Mouse (Mus musculus): ENCODE data around the gene Nln.

Gene Nln

DNA sequence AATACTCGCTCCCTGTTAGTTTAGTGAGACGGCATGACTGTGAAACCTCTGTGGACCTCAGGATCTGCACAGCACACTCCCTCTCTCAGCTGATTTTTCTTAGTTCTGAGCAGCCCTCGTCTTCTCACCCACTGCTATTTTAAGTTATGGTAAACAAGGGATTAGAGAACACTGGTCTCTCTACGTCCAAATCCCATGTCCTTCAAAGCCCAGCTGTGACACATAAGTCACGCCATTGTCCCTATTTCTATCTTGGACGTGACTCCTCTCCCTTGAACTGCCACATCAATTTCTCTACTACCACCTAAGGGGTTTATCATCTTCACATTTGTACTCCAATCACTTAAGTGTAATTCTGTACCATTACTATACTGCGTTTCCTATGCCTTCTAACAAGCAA lies 13.5 kb downstream of the Nln start:
- DNase-seq (ENCODE audit: low spot score), result no peak

DNA sequence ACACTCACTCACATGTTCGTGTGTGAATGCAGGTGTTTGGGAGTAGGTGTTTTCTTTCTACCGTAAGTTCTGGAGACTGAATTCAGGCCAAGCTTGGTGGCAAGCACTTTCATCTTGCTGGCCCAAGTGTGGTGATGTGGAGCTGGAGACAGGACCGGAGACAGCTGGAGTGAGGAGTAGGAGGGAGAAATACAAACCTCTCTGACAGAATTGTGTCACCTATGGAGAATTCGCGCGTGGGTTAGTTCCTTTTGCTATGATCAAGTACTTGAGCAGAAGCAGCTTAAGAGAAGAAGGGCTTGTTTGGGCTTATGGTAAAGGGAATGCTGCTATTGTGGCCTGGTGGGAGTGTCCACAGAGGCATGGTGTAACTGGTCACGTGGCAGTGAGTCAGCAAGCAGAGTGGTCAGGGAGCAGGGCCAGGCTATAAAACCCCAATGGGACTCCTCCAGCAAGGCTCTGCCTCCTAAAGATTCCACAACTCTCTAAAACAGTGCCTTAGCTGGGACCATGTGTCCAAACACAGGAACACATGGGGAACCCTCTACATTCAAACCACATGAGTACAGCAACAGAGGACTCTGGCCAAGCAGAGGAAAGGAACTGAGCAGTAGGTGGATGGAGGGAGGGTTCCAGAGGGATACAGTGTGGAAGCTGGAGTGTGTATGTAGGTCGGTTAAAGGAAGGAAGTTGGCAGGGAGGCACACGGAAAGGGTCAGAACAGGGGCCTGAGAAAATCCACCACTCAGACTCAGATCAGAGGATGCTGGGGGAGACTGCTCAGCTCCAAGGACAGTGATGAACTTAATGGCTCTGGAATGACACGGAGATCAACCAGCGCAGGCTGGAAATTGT lies 14.7 kb downstream of the Nln start:
- DNase-seq (ENCODE audit: low spot score), result no peak

DNA sequence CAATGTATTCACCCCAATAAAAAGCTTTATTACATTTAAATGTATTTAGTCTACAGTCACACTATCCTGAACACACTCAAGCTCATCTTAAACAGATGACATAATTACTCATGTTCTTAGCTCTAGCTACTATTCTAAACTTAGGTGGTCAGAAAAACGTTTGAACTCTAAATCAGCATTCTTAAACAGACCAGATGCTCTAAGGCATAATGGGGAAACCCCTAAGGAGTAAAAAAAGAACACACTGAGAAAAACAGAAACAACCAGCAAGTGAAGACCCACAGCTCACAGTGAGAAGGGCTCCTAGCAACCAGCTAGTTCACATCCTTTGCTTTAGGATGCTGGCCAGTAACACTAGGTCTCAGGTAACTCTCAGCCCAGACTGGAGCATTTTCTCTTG lies 17.7 kb downstream of the Nln start:
- DNase-seq (ENCODE audit: low spot score), result no peak

DNA sequence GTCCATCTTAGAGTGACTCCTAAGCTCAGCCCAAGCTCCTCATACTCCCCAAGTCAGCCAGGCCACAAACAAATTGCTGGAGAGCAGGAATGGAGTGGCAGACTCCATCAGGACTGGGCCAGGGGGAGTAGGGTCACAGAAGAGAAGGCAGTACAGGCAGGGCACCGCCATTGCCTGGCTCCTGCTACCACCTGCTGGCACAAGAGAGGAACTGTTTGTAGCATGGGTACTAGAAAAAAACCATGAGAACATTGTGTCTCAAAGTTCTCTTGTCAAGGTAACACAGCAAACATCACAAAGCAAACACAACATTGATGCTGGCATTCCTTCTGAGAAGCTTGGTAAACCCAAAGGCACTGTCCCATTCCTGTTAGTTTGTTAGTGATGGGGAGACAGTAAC lies 20.0 kb downstream of the Nln start:
- peak; percentile 20 for DNase-seq (ENCODE audit: low spot score)

DNA sequence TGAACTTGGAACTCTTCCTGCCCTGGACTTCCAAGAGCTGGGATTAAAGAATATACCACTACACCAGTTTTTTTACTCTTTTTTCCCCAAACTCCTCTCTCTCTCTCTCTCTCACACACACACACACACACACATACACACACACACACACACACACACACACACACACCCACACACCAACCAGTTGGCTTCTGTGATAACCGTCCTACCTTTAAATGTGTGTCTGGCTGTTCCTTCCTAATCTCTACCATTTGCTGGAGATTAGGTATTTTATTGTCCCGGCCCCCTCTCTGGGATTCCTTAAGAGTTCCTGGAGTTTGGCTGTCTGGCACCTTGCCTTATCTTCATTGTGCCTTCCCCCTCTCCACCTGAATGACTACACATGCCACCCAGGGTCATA lies 24.8 kb downstream of the Nln start:
- DNase-seq (ENCODE audit: low spot score), result no peak

DNA sequence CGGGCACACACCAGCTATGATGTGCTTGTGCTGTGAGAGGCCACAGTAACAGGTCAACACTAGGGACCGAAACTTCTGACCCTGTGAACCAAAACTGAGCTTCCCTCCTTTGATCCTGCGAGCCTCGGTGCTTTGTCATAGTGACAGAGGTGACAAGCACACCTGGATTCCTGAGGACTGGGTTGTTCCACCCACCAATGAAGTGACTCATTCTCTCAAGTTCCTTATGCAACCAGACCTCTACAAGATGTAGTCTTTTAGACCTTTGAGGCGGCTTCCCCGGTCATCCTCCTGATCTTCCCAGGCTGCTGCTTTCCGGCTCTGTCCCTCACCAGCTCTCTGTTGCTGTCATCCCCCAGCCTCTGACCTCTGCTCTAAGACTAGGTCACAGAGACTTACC lies 26.9 kb downstream of the Nln start:
- DNase-seq (ENCODE audit: low spot score), result no peak

DNA sequence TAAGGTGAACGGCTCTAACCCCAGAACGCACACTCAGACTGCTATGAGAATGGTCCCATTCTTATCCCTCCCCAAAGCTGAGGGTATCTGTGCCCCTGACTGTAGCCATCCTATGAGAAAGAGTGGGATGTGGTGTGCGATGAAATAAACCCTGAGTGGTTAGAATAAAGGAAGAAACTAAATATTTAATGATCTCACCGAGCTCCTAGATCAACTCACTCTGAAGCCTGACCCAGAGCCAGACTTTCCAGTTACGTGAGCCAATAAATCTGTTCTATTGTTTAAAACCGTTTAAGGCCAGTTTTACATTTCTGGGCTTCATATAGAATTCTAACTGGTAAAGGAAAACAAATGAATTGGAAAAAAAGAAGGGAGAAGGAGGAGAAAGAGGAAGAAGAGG lies 32.4 kb downstream of the Nln start:
- no peak for DNase-seq (ENCODE audit: low spot score)

DNA sequence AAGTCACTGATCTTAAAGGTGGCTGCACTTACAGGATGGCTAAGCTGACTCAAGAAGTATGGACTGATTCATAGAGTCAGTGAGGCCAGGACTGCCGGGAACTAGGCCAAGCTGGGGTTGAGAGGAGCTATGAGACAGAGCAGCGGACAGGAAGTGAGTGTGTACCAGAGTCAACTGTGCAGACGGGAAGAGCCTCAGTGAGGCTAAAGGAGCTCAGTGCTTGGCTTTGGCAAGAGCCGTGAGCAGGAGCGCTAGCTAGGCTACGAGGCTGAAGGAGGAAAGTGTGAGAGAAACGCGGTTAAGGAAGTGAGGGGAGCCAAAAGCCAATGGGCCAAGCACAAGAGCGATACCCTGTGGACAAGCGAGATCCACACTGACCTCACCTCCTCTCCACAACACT lies 34.7 kb downstream of the Nln start:
- DNase-seq (ENCODE audit: low spot score), result no peak

DNA sequence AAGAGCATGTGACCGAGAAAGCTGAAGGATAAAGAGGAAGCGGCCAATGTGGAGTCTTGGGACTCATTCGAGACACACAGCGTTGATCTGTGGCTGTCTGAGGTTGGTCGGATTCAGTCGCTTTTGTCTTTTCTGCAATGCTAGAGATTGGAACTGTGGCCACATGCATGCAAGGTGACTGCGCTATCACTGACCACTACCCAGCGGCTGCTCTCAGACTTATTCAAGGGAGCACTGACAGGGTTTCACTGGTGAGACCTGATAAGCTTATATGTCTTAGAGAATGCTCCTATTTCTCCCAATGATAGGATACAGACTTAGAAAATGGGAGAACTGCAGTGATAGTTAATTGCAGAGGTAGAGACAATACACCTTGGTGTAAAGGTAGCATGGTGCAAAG lies 35.2 kb downstream of the Nln start:
- no peak for DNase-seq (ENCODE audit: low spot score)

DNA sequence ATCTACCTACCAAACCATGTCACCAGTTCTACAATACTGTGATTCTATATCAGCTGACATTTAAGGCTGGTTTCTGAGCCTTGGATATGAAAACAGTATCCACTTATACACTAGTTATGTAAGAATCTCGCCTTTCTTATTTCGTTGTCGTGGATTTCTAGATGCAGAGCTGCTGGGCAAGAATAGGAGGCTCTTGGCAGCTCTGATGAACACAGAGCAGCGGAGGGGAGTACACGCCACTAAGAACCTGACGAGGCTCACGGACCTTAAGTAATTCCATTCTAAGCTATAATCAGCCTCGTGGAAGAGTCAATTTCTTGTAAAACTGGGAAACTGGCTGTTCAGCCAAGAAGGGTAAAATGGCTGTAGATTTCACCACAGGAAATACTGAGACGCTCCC lies 37.1 kb downstream of the Nln start:
- no peak for DNase-seq (ENCODE audit: low spot score)

DNA sequence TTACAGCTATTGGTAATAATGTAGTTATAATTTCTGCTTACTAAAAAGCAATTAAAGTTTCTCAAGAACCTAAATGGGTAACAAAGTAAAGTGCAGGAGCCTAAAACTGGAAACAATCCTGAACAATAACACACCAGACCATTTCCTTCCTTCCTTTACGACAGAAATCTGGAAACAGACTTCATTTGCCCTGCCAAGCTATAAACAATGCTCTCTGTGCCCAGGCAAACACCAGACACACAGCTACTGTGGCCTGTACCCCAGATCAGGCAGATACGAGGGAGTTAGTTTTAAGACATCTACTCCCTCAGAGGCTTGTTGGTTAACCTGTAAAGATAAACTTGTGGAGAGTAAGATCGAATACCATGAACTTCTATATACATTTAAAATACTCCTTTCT lies 38.7 kb downstream of the Nln start:
- DNase-seq (ENCODE audit: low spot score), result no peak

DNA sequence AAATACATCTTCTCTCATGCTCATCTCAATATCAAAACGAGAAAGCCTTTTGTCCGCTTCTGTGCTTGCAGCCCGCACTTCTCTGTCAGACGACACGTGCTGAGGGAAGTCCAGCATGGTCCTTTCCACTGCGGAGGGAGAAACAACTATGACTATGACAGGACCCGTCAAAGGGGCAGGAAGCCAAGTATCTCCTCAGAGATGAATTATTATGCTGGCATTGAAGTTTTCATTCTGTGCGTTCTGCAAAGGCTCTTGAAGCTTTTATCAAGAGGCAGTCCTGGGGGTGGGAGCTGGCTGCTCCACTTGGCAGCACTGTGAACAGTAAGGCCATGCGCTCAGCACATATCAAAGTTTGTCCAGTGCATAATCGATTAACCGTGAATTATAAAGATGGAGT lies 40.2 kb downstream of the Nln start:
- no peak for DNase-seq (ENCODE audit: low spot score)

DNA sequence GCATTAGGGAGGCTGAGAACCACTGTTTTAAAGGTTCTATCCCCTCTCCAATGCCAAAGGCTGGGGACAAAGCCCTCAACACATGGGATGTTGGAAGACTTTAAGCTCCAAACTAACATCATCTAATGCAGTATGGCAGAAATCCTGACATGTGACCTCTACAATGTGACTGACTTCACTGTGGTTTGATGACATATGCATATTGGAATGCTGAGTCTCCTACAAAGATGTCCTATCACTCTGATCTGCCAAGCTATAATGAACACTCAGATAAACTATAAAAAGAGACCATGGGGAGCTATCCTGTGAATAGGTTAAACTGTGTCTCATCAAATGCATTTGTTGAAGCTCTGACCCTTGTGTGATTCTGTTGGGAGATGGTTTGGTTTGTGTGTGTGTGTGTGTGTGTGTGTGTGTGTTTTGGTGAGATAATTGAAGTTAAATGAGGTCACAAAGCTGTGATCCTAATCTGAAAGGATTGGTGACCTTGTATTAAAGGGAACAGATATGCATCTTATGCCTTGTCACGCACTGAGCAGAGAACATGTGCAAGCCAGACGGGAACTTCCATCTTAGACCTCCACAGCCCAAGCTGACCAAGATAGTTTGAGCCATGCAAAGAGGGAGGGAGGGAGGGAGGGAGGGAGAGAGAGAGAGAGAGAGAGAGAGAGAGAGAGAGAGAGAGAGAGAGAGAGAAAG lies 43.6 kb downstream of the Nln start:
- no peak for DNase-seq (ENCODE audit: low spot score)

DNA sequence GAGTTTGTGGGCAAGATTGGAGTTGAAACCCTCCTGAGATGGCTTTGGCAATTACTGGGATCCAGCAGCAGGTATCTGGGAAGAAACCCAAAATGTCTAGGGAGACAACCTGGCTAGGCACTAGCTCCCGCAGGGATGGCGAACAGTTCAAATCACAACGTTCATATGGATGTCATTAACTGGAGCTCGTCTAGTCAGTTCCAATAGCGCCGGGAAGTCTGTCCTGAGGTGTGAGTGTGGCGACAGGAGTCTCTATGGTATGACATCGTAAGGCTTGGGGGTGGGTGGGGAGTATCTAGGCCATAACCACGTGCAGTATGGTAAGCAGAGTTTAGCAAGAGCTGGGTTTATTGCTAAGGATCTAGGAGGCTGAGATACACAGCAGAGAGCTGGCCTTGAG lies 46.4 kb downstream of the Nln start:
- no peak for DNase-seq (ENCODE audit: low spot score)

DNA sequence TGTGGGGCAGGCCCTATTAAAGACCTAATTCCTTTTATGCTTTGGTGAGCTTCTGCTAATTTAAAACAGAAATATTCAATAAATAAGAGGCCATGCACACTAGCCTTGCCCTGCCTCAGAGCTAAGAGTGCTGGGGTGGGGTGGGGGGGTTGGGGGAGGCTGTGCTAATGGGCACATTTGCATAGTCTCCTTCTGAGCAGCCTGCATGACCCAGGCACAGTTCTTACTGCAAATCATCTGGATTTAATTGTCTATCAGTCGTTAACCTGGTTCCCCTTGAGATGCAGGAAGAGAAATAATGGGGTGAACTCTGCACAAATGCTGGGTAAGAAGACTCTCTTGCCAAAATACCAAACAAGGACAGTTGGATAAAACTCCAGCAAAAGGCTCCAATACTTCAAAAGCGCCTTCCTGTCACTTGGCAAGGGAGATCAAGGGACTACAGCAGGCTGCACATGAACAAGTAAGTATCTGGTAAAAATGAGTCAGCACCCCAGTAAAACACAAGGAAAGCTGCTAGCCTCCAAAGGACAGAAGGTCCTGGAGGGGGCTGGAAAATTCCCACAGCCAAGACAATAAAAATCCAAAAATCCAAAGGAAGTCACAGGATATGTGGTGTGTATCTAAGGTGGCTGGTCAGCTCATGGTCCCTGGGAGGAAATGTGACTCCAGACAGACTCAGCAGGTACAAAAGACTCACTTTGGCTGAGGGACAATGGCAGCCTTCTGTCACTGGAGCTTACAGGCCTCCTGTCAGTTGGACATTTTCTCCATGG lies 47.3 kb downstream of the Nln start:
- DNase-seq (ENCODE audit: low spot score), result no peak

DNA sequence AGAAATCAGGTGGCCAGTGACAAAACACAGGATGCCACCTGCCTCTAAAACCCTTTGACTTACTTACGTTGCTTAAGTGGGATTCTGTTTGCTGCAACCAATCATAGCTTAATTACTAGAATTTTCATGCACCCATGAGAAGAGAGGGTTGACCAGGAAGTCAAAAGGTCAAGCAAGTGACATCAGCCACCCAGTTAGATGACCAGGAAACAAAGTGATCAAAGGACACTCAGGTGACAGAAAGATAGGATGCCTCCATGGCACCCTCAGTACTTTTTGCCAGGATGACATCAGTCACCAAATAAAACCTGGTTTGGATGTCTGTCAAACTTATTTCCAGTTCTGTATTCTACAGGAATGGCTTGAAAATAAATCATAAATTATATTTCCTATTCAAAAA lies 49.2 kb downstream of the Nln start:
- DNase-seq (ENCODE audit: low spot score), result no peak

DNA sequence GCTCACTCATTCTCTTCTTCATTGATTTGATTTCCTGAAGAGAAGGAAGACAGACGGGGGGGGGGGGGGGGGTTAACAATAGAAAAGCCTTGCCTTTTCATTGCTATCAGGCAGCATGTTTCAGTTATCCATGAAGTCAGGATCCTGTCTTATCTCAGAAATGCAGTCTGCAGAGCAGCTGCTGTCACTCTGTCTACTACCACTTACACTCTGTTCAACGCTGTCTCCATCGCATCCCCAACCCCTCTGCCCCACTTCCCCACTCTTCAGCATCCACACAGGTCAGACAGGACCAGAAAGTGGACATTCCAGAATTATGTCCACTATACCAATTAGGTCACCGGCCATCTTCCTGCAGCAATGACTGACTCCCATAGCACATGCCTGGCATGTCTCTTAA lies 49.9 kb downstream of the Nln start:
- DNase-seq (ENCODE audit: low spot score), result no peak

DNA sequence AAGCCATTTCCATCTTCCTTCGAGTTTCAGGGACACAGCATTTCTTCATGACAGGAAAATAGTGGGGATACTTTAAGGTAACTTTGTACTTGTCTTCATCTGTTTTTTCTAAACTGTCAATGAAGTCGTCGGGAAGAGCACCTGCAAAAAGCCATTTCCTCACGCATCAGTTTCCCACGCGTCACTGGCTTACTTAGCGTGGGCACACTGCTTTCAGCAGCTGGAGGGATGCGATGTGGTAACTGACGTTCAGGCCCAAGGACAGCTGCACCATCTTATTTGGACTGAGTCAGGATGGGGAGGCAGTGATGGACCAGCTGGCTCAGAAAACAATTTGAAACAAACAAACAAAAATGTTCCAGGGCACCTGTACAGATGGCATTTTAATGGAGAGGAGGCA lies 50.7 kb downstream of the Nln start:
- no peak for DNase-seq (ENCODE audit: low spot score)

DNA sequence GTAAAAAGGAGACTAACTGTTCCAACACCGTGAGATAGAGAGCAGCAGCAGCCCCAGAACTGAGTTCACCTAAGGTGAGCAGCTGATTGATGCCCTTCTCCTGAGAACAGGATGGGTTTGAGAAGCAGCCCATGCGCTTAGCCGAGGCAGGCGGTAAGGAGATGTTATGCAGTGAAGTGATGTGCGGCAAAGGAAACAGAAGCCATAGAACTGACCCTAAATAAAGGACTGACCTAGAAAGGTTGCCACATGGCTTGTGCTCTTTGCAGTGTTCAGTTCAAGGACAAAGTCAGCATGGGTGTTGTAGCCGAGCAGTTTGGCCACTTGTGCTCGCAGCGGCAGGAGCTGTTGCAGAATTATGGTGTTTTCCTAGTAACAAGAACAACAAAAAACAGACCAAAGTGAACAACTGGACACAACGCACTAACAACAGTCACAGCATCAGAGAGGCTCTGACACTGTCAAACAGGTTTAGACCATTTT lies 57.1 kb downstream of the Nln start:
- no peak for DNase-seq (ENCODE audit: low spot score)

DNA sequence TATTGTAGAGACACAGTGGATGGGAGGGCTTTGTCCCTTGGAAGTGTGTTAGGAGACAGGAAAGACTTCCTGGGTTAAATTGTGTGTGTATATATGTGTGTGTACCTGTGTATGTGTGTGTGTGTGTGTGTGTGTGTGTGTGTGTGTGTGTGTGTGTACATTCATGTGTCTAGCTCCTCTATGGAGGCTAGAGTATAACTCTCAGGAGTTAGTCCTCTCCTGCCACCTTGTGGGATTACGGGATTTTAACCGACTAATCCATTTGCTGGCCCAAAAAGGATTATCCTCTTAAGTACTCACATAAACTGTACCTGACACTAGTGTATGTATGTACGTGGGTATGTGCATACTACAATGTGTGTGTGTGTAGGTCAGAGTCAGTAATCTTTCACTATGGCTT lies 60.6 kb downstream of the Nln start:
- DNase-seq (ENCODE audit: low spot score), result no peak

DNA sequence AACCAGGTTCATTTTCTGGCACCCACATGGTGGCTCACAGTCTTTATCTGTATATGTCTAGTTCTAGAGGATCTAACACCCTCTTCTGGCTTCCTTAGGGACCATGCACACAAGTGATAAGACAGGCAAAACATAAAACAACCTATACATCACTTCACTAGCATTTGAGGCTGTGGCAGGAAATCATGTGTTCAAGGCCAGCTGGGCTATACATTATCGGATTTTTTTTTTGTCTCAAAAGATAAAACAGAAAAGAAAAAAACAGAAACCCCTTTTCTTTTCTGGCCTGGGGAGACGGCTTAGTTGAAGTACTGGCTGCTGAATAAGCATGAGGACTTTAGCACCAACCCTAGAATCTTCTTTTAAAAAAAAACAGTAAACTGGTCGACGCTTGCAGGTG lies 64.3 kb downstream of the Nln start:
- no peak for DNase-seq (ENCODE audit: low spot score)

DNA sequence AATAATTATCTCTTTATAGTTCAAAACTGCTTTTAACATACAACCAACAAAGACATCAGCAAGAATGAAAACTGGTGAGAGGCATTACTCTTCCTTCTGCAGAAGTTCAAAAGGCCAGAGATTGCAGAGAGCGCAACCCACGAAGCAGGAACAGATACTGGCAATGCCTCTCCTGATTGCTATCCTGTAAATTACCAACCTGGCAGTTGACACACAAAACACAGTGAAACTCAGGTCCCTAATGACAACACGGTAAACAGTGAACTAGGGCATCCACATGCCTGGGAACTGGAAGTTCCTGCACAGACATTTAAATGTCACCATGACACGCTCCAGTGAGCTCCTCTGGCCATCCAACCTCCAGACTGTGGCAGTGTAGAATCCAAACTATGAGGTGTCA lies 65.1 kb downstream of the Nln start:
- no peak for DNase-seq (ENCODE audit: low spot score)

DNA sequence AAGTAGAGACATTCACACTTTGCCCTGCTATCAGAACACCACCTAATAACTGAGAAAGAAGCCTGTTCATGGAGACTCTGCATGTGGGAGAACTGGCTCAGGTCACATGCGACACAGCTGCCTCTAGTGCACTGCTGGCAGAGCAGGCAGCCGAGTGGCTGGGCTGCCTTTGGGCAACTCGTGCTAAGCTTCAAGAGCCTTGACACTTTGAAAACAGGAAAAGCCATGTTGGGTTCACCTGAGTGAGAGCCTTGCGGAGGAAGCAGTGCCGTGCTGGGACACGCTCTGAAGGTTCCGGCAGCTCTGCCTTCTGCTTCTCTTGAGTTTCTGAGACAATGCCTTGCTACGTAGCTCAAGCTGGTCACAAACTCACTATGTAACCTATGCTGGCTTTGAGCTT lies 66.7 kb downstream of the Nln start:
- no peak for DNase-seq (ENCODE audit: low spot score)

Measured in yolk sac, embryonic 10.5 days (tissue).